Mouse (Mus musculus) lung, postnatal 10 days (tissue): ENCODE measurements around the gene Ube2d1.

Experiments
- DNase-seq: peaks from one replicate; pipeline ENCODE4 v3.0.0; 2021

The Ube2d1 gene

GRCm38 (mm10) chr10:71285126-71285580, at the start of gene Ube2d1:
Ube2d1 (minus strand) TSS chr10:71285262.
- peak; percentile 91 for DNase-seq

GRCm38 (mm10) chr10:71332859-71333258, 47.8 kb upstream of the Ube2d1 start:
- DNase-seq = no peak

GRCm38 (mm10) chr10:71332376-71332775, 47.3 kb upstream of the Ube2d1 start:
- DNase-seq = no peak

GRCm38 (mm10) chr10:71331908-71332307, 46.8 kb upstream of the Ube2d1 start:
- no peak for DNase-seq

GRCm38 (mm10) chr10:71330070-71330469, 45.0 kb upstream of the Ube2d1 start:
- DNase-seq = no peak

GRCm38 (mm10) chr10:71329295-71329694, 44.2 kb upstream of the Ube2d1 start:
- no peak for DNase-seq

- no peak for DNase-seq
Measured at GRCm38 (mm10) chr10:71328870-71329269, 43.8 kb upstream of the Ube2d1 start.

GRCm38 (mm10) chr10:71328382-71328781, 43.3 kb upstream of the Ube2d1 start:
- no peak for DNase-seq

- no peak for DNase-seq
Measured at GRCm38 (mm10) chr10:71327386-71327785, 42.3 kb upstream of the Ube2d1 start.

- DNase-seq = peak; percentile 77
Measured at GRCm38 (mm10) chr10:71326789-71327188, 41.7 kb upstream of the Ube2d1 start.

GRCm38 (mm10) chr10:71326123-71326522, 41.1 kb upstream of the Ube2d1 start:
- no peak for DNase-seq

- no peak for DNase-seq
Measured at GRCm38 (mm10) chr10:71323669-71324068, 38.6 kb upstream of the Ube2d1 start.

- no peak for DNase-seq
Measured at GRCm38 (mm10) chr10:71316497-71316896, 31.4 kb upstream of the Ube2d1 start.

GRCm38 (mm10) chr10:71316056-71316455, 31.0 kb upstream of the Ube2d1 start:
- no peak for DNase-seq

GRCm38 (mm10) chr10:71314596-71314995, 29.5 kb upstream of the Ube2d1 start:
- DNase-seq = no peak

GRCm38 (mm10) chr10:71310288-71310687, 25.2 kb upstream of the Ube2d1 start:
- no peak for DNase-seq

- DNase-seq = peak; percentile 5
Measured at GRCm38 (mm10) chr10:71308199-71308598, 23.1 kb upstream of the Ube2d1 start.

- DNase-seq = no peak
Measured at GRCm38 (mm10) chr10:71306759-71307158, 21.7 kb upstream of the Ube2d1 start.

GRCm38 (mm10) chr10:71306190-71306589, 21.1 kb upstream of the Ube2d1 start:
- peak; percentile 41 for DNase-seq

GRCm38 (mm10) chr10:71302490-71302889, 17.4 kb upstream of the Ube2d1 start:
- peak; percentile 14 for DNase-seq

- no peak for DNase-seq
Measured at GRCm38 (mm10) chr10:71300161-71300560, 15.1 kb upstream of the Ube2d1 start.

GRCm38 (mm10) chr10:71293245-71293644, 8.2 kb upstream of the Ube2d1 start:
- no peak for DNase-seq

GRCm38 (mm10) chr10:71292254-71292653, 7.2 kb upstream of the Ube2d1 start:
- peak; percentile 8 for DNase-seq

GRCm38 (mm10) chr10:71291801-71292200, 6.7 kb upstream of the Ube2d1 start:
- no peak for DNase-seq

GRCm38 (mm10) chr10:71291179-71291661, 6.2 kb upstream of the Ube2d1 start:
- no peak for DNase-seq
